Comparison of ENCODE assay signal across 14 mouse cellular contexts in genomic region chr19:55788905-55789295, GRCm38 (mm10). TPM values are rescaled to one million over a fixed set of nuclear protein-coding genes. Genes with fewer than 3 reads are reported as not detected.
DNase-seq lines count a peak whose midpoint lies in the region; ATAC-seq and TF ChIP-seq lines count a peak whose summit lies in the region.
"Had no signal": no experiment of that assay in that cellular context is flagged by ENCODE, and none has a peak within 500 bp of the region (broad histone marks: within the 10 kb centered on the region; RNA-seq: fewer than 3 reads in every experiment).

No protein-coding gene starts in this region.

- no peak for ATAC-seq in heart, embryonic 12.5 days (ENCODE audit: insufficient number of reproducible peaks, low FRiP score)
- no peak for ATAC-seq in neural tube, embryonic 15.5 days (ENCODE audit: low FRiP score)
- ATAC-seq in stomach, postnatal 0 days (ENCODE audit: low FRiP score, low TSS enrichment): no peak
- ATAC-seq in intestine, postnatal 0 days: no peak

- no peak for TF ChIP-seq CTCF in stomach, postnatal 0 days (IDR thresholded peaks at IDR 0.05; ENCODE audit: low read depth)
- no peak for TF ChIP-seq CTCF in intestine, postnatal 0 days (IDR thresholded peaks at IDR 0.05; ENCODE audit: low read depth)

- no peaks in the 10 kb centered on the region for H3K27me3 ChIP-seq in heart, embryonic 12.5 days (replicated peaks)
- no peaks in the 10 kb centered on the region for H3K27me3 ChIP-seq in neural tube, embryonic 15.5 days (replicated peaks)
- no peaks in the 10 kb centered on the region for H3K27me3 ChIP-seq in stomach, postnatal 0 days (ENCODE audit: control insufficient read depth, insufficient read depth, low read length)
- no peaks in the 10 kb centered on the region for H3K27me3 ChIP-seq in intestine, postnatal 0 days (replicated peaks; ENCODE audit: control insufficient read depth, insufficient read depth, low read length)
- H3K27me3 ChIP-seq: limb, embryonic 12.5 days had no signal

- intact Hi-C loops in heart, postnatal 25 days (cut with DNase I): no loop called here

- H3K27ac ChIP-seq in heart, embryonic 12.5 days (ENCODE audit: poor library complexity, severe bottlenecking): peak overlapping the region; percentile 9; the same call in 1 of the 2 replicates
- no peak overlapping the region for H3K27ac ChIP-seq in neural tube, embryonic 15.5 days (replicated peaks)
- peak overlapping the region; percentile 35; the same call in 1 of the 2 replicates for H3K27ac ChIP-seq in stomach, postnatal 0 days (replicated peaks)
- H3K27ac ChIP-seq in intestine, postnatal 0 days (ENCODE audit: low read depth, low read length): no peak overlapping the region
- H3K27ac ChIP-seq: limb, embryonic 12.5 days; liver, embryonic 13.5 days had no signal

- H3K36me3 ChIP-seq in heart, embryonic 12.5 days: 0 out of 2 replicates have a peak, but pooled peaks cover 2% of the 10 kb centered on the region
- no peaks in the 10 kb centered on the region for H3K36me3 ChIP-seq in neural tube, embryonic 15.5 days
- no peaks in the 10 kb centered on the region for H3K36me3 ChIP-seq in stomach, postnatal 0 days (ENCODE audit: control insufficient read depth, insufficient read depth, low read length)
- H3K36me3 ChIP-seq in intestine, postnatal 0 days (ENCODE audit: control insufficient read depth, insufficient read depth): peaks cover 3% of the 10 kb centered on the region; the same call in 1 of the 2 replicates

- H3K4me1 ChIP-seq in heart, embryonic 12.5 days (replicated peaks): peaks cover 78% of the 10 kb centered on the region
- peaks cover 7% of the 10 kb centered on the region for H3K4me1 ChIP-seq in neural tube, embryonic 15.5 days
- H3K4me1 ChIP-seq in stomach, postnatal 0 days (replicated peaks; ENCODE audit: control insufficient read depth, insufficient read depth): peaks cover 16% of the 10 kb centered on the region
- H3K4me1 ChIP-seq in intestine, postnatal 0 days (replicated peaks; ENCODE audit: control insufficient read depth, insufficient read depth, low read length): peaks cover 15% of the 10 kb centered on the region; the same call in 1 of the 2 replicates

- H3K9ac ChIP-seq in heart, embryonic 12.5 days: no peak overlapping the region
- no peak overlapping the region for H3K9ac ChIP-seq in neural tube, embryonic 15.5 days (replicated peaks)
- no peak overlapping the region for H3K9ac ChIP-seq in stomach, postnatal 0 days (ENCODE audit: low read length)
- no peak overlapping the region for H3K9ac ChIP-seq in intestine, postnatal 0 days (ENCODE audit: low read depth, low read length)
- H3K9ac ChIP-seq: limb, embryonic 12.5 days; liver, embryonic 13.5 days had no signal

- peak; percentile 44 for DNase-seq in embryo, embryonic 11 days
- no peak for DNase-seq in embryo, embryonic 9.5 days (ENCODE audit: extremely low spot score)
- no peak for DNase-seq in heart, postnatal 25 days (ENCODE audit: low spot score)
- peak; percentile 29 for DNase-seq in neural tube, embryonic 10.5 days (ENCODE audit: extremely low spot score, low spot score)
- no peak for DNase-seq in stomach, postnatal 0 days (ENCODE audit: low spot score)
- DNase-seq: gastrocnemius, postnatal 36 days; kidney, adult 11 months; kidney, postnatal 14 days; liver, embryonic 13.5 days; thymus, adult 2 months had no signal

- H3K4me3 ChIP-seq in heart, embryonic 12.5 days: no peak overlapping the region
- no peak overlapping the region for H3K4me3 ChIP-seq in neural tube, embryonic 15.5 days (replicated peaks)
- H3K4me3 ChIP-seq in stomach, postnatal 0 days (ENCODE audit: low read depth, low read length): no peak overlapping the region
- H3K4me3 ChIP-seq in intestine, postnatal 0 days (ENCODE audit: low read depth, low read length): no peak overlapping the region
- H3K4me3 ChIP-seq: limb, embryonic 12.5 days; liver, embryonic 13.5 days had no signal

- TF ChIP-seq EP300 in stomach, postnatal 0 days (optimal IDR thresholded peaks at IDR 0.05): no peak

- H3K4me2 ChIP-seq in heart, embryonic 12.5 days: no peak overlapping the region
- H3K4me2 ChIP-seq in neural tube, embryonic 15.5 days: no peak overlapping the region
- no peak overlapping the region for H3K4me2 ChIP-seq in stomach, postnatal 0 days (replicated peaks; ENCODE audit: low read depth)
- H3K4me2 ChIP-seq in intestine, postnatal 0 days (replicated peaks; ENCODE audit: low read depth): no peak overlapping the region
- H3K4me2 ChIP-seq: limb, embryonic 12.5 days; liver, embryonic 13.5 days had no signal

- H3K9me3 ChIP-seq in heart, embryonic 12.5 days (replicated peaks): no peaks in the 10 kb centered on the region
- no peaks in the 10 kb centered on the region for H3K9me3 ChIP-seq in neural tube, embryonic 15.5 days (replicated peaks)
- H3K9me3 ChIP-seq in stomach, postnatal 0 days (ENCODE audit: control insufficient read depth, low read length): no peaks in the 10 kb centered on the region
- no peaks in the 10 kb centered on the region for H3K9me3 ChIP-seq in intestine, postnatal 0 days (ENCODE audit: control insufficient read depth)

- WGBS in heart, embryonic 12.5 days: 41% methylated on average over 5 of the region's 5 CpGs
- 55% methylated on average over 5 of the region's 5 CpGs for WGBS in neural tube, embryonic 15.5 days
- WGBS in stomach, postnatal 0 days: 70% methylated on average over 5 of the region's 5 CpGs
- WGBS in intestine, postnatal 0 days: 65% methylated on average over 5 of the region's 5 CpGs

RNA-seq across cellular contexts. Expression of gene Tcf7l2, which starts 47.3 kb away (rescaled TPM):
- 59.7 and 64.7 TPM in 2 replicates for polyA plus RNA-seq in heart, embryonic 12.5 days (2016; fragmentation: Nextera tagmentation; extraction: Ambion mirVana)
- 10 to 100 TPM; 14.6 to 14.7 TPM for total RNA-seq in heart, postnatal 25 days (2021)
- 13.3 and 22.4 TPM in 2 replicates for polyA plus RNA-seq in neural tube, embryonic 15.5 days (2015; fragmentation: Nextera tagmentation; extraction: Ambion mirVana)
- 40.6 and 41.7 TPM in 2 replicates for polyA plus RNA-seq in stomach, postnatal 0 days (2015; fragmentation: Nextera tagmentation; extraction: Ambion mirVana)
- 32.4 and 37.4 TPM in 2 replicates for polyA plus RNA-seq in intestine, postnatal 0 days (2015; fragmentation: Nextera tagmentation; extraction: Ambion mirVana)

Comparison
In these comparisons a context has a peak if more than half of its experiments do, and no peak if none do; other contexts are left out.
1. DNase-seq: peak in embryo, embryonic 11 days (single experiment) and neural tube, embryonic 10.5 days (single experiment); none in embryo, embryonic 9.5 days (single experiment), heart, postnatal 25 days (single experiment) and stomach, postnatal 0 days (single experiment).
2. H3K27ac ChIP-seq: peak in heart, embryonic 12.5 days (single experiment) and stomach, postnatal 0 days (single experiment); none in neural tube, embryonic 15.5 days (single experiment) and intestine, postnatal 0 days (single experiment).